Mouse (Mus musculus): ENCODE data around the gene Tex52. TPM values are rescaled to one million over a fixed set of nuclear protein-coding genes. Genes with fewer than 3 reads are reported as not detected.
A peak's percentile ranks its signal among the peaks of the same experiment; 100 is the strongest.

Tex52 gene
- polyA plus RNA-seq, 1 experiment from 2014 or later = 0.58 TPM

GRCm38 (mm10) chr6:128355201-128355681 lies 20.0 kb upstream of the Tex52 start:
- no peaks in the 10 kb centered on the region for H3K27me3 ChIP-seq (ENCODE audit: control insufficient read depth, insufficient read depth, low read length)
- peak; percentile 77 for ATAC-seq (ENCODE audit: low FRiP score)
- no peaks in the 10 kb centered on the region for H3K9me3 ChIP-seq (ENCODE audit: control insufficient read depth, low read length)
- peaks cover 26% of the 10 kb centered on the region for H3K36me3 ChIP-seq (replicated peaks; ENCODE audit: control insufficient read depth, insufficient read depth)
- H3K4me3 ChIP-seq (replicated peaks; ENCODE audit: low read length) = peak overlapping the region; percentile 67
- H3K9ac ChIP-seq = peak overlapping the region; percentile 74
- under 1% methylated on average over 28 of the region's 28 CpGs for WGBS
- peak; percentile 42 for DNase-seq (ENCODE audit: low spot score)
- H3K4me2 ChIP-seq (replicated peaks) = peak overlapping the region; percentile 58
- H3K27ac ChIP-seq = peak overlapping the region; percentile 85
- peaks cover 13% of the 10 kb centered on the region for H3K4me1 ChIP-seq (replicated peaks; ENCODE audit: control insufficient read depth, insufficient read depth, low read length)

GRCm38 (mm10) chr6:128355726-128356416 lies 19.4 kb upstream of the Tex52 start, which contains the start of gene Tulp3:
Gene Tulp3, minus strand, starts transcription at chr6:128355851.
- Histone ChIP-seq H3K4me1 (replicated peaks; ENCODE audit: control insufficient read depth, insufficient read depth, low read length) (peaks cover 13% of the 10 kb centered on the region), H3K9ac (peak within 1 kb of the TSS; percentile 74), H3K27ac (peak within 1 kb of the TSS; percentile 85), H3K27me3 (ENCODE audit: control insufficient read depth, insufficient read depth, low read length) (no peaks in the 10 kb centered on the region), H3K4me3 (replicated peaks; ENCODE audit: low read length) (peak within 1 kb of the TSS; percentile 67), H3K4me2 (replicated peaks) (peak within 1 kb of the TSS; percentile 58), H3K36me3 (replicated peaks; ENCODE audit: control insufficient read depth, insufficient read depth) (peaks cover 22% of the 10 kb centered on the region), H3K9me3 (ENCODE audit: control insufficient read depth, low read length) (no peaks in the 10 kb centered on the region)
- DNase-seq (ENCODE audit: low spot score) (peak; percentile 94), ATAC-seq (ENCODE audit: low FRiP score) (peak; percentile 98)
- WGBS = under 1% methylated on average over 37 of the region's 42 CpGs

- no peak overlapping the region for H3K4me3 ChIP-seq (replicated peaks; ENCODE audit: low read length)
- H3K4me1 ChIP-seq (replicated peaks; ENCODE audit: control insufficient read depth, insufficient read depth, low read length) = peaks cover 26% of the 10 kb centered on the region
- H3K27me3 ChIP-seq (ENCODE audit: control insufficient read depth, insufficient read depth, low read length) = no peaks in the 10 kb centered on the region
- DNase-seq (ENCODE audit: low spot score) (peak; percentile 76), ATAC-seq (ENCODE audit: low FRiP score) (no peak)
- H3K9ac ChIP-seq = no peak overlapping the region
- H3K27ac ChIP-seq = no peak overlapping the region
- H3K36me3 ChIP-seq (replicated peaks; ENCODE audit: control insufficient read depth, insufficient read depth) = peaks cover 22% of the 10 kb centered on the region
- no peak overlapping the region for H3K4me2 ChIP-seq (replicated peaks)
- no peaks in the 10 kb centered on the region for H3K9me3 ChIP-seq (ENCODE audit: control insufficient read depth, low read length)
- WGBS = 8% methylated on average over 2 of the region's 2 CpGs
Observed at GRCm38 (mm10) chr6:128358999-128359398, 16.3 kb upstream of the Tex52 start.

- ATAC-seq (ENCODE audit: low FRiP score) (no peak), DNase-seq (ENCODE audit: low spot score) (no peak)
- 19% methylated on average over 9 of the region's 9 CpGs for WGBS
- Histone ChIP-seq H3K27ac (peak overlapping the region; percentile 90), H3K4me3 (replicated peaks; ENCODE audit: low read length) (peak overlapping the region; percentile 91), H3K4me2 (replicated peaks) (peak overlapping the region; percentile 98), H3K9ac (peak overlapping the region; percentile 91), H3K27me3 (ENCODE audit: control insufficient read depth, insufficient read depth, low read length) (no peaks in the 10 kb centered on the region), H3K36me3 (replicated peaks; ENCODE audit: control insufficient read depth, insufficient read depth) (peaks cover 19% of the 10 kb centered on the region), H3K9me3 (ENCODE audit: control insufficient read depth, low read length) (no peaks in the 10 kb centered on the region), H3K4me1 (replicated peaks; ENCODE audit: control insufficient read depth, insufficient read depth, low read length) (peaks cover 13% of the 10 kb centered on the region)
Observed at GRCm38 (mm10) chr6:128361901-128362300, 13.4 kb upstream of the Tex52 start.

DNA sequence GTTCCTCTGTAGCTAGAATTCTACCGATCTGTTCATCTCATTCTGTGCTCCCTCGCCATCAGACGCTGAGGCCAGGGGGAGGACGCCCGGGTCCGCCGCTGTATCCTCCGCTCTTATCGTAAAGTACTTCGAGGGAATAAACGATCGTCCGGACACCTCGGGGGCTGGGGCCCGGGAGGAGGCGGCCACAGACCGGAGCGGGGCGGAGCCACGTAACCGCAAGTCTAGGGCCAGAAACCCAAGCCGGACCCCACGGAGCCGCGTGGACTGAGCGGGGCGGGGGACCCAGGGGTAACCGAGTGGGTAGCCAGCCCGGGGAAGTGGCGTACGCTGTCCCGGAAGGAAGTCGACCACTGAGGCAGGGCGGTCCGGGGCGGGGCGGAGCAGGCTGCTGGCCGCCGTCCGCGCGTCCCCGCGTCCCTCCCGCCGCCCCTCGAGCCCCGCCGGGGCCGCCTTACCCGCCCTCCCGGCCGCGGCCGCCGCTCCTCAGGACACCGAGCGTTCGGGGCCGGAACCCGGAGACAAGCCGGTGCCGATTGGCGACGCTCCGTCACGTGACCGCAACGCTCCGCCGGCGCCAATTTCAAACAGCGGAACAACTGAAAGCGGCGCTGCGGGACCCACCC lies 12.8 kb upstream of the Tex52 start, which contains the start of the genes Rhno1 and Foxm1:
Gene Rhno1, minus strand, starts transcription at position 531 of the 626 bp plus-strand sequence.
Gene Foxm1, plus strand, starts transcription at position 587 of the 626 bp plus-strand sequence.
- H3K9ac ChIP-seq = peak within 1 kb of the TSS; percentile 91
- under 1% methylated on average over 48 of the region's 76 CpGs for WGBS
- H3K4me2 ChIP-seq (replicated peaks) = peak within 1 kb of the TSS; percentile 98

GRCm38 (mm10) chr6:128363007-128363825 lies 12.0 kb upstream of the Tex52 start:
- 3% methylated on average over 43 of the region's 46 CpGs for WGBS
- no peaks in the 10 kb centered on the region for H3K27me3 ChIP-seq (ENCODE audit: control insufficient read depth, insufficient read depth, low read length)
- H3K4me3 ChIP-seq (replicated peaks; ENCODE audit: low read length) = peak overlapping the region; percentile 91
- ATAC-seq (ENCODE audit: low FRiP score) (peak; percentile 35; the same call in 1 of the 2 replicates), DNase-seq (ENCODE audit: low spot score) (no peak)
- peak overlapping the region; percentile 90; the same call in 1 of the 2 replicates for H3K27ac ChIP-seq
- peak overlapping the region; percentile 98 for H3K4me2 ChIP-seq (replicated peaks)
- H3K4me1 ChIP-seq (replicated peaks; ENCODE audit: control insufficient read depth, insufficient read depth, low read length) = peaks cover 13% of the 10 kb centered on the region
- peaks cover 6% of the 10 kb centered on the region for H3K36me3 ChIP-seq (replicated peaks; ENCODE audit: control insufficient read depth, insufficient read depth)
- H3K9me3 ChIP-seq (ENCODE audit: control insufficient read depth, low read length) = no peaks in the 10 kb centered on the region
- peak overlapping the region; percentile 91 for H3K9ac ChIP-seq

More for the DNA sequence above, 12.8 kb upstream of the Tex52 start, which contains the start of the genes Rhno1 and Foxm1:
- Histone ChIP-seq H3K27me3 (ENCODE audit: control insufficient read depth, insufficient read depth, low read length) (no peaks in the 10 kb centered on the region), H3K4me1 (replicated peaks; ENCODE audit: control insufficient read depth, insufficient read depth, low read length) (peaks cover 13% of the 10 kb centered on the region), H3K27ac (peak within 1 kb of the TSS; percentile 90), H3K9me3 (ENCODE audit: control insufficient read depth, low read length) (no peaks in the 10 kb centered on the region), H3K4me3 (replicated peaks; ENCODE audit: low read length) (peak within 1 kb of the TSS; percentile 91), H3K36me3 (replicated peaks; ENCODE audit: control insufficient read depth, insufficient read depth) (peaks cover 13% of the 10 kb centered on the region)
- peak; percentile 84 for DNase-seq (ENCODE audit: low spot score)
- ATAC-seq (ENCODE audit: low FRiP score) = peak; percentile 87

DNA sequence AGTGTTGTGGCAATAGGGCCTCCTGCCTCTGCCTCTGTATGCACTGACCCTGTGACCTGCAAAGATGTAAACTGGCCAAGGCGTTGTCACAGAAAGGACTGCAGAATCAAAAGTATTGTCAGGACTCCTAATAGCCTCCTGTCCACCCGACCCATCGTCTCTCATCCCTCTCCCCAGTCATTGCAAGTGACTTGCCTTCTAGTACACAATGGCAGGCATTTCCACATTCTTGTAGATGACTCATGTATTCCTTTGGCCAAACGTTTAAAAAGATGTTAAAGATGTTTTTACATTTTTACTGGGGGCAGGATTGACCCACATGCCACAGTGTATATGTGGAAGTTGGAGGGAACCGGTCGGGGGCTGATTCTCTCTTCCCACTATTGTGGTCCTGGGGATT lies 10.5 kb upstream of the Tex52 start:
- Histone ChIP-seq H3K9ac (no peak overlapping the region), H3K4me1 (replicated peaks; ENCODE audit: control insufficient read depth, insufficient read depth, low read length) (peaks cover 13% of the 10 kb centered on the region), H3K27ac (no peak overlapping the region), H3K4me2 (replicated peaks) (no peak overlapping the region), H3K36me3 (replicated peaks; ENCODE audit: control insufficient read depth, insufficient read depth) (peaks cover 11% of the 10 kb centered on the region; the same call in 1 of the 2 replicates), H3K4me3 (replicated peaks; ENCODE audit: low read length) (no peak overlapping the region), H3K27me3 (ENCODE audit: control insufficient read depth, insufficient read depth, low read length) (no peaks in the 10 kb centered on the region), H3K9me3 (ENCODE audit: control insufficient read depth, low read length) (no peaks in the 10 kb centered on the region)
- ATAC-seq (ENCODE audit: low FRiP score) (no peak), DNase-seq (ENCODE audit: low spot score) (no peak)
- WGBS = 72% methylated on average over 6 of the region's 6 CpGs

- 93% methylated on average over 5 of the region's 5 CpGs for WGBS
- peaks cover 11% of the 10 kb centered on the region; the same call in 1 of the 2 replicates for H3K36me3 ChIP-seq (replicated peaks; ENCODE audit: control insufficient read depth, insufficient read depth)
Observed at GRCm38 (mm10) chr6:128366466-128366865, 8.8 kb upstream of the Tex52 start.

More at GRCm38 (mm10) chr6:128366466-128366865, 8.8 kb upstream of the Tex52 start:
- H3K9ac ChIP-seq = no peak overlapping the region
- peaks cover 7% of the 10 kb centered on the region for H3K4me1 ChIP-seq (replicated peaks; ENCODE audit: control insufficient read depth, insufficient read depth, low read length)
- DNase-seq (ENCODE audit: low spot score) = no peak
- ATAC-seq (ENCODE audit: low FRiP score) = no peak
- no peak overlapping the region for H3K4me3 ChIP-seq (replicated peaks; ENCODE audit: low read length)
- no peaks in the 10 kb centered on the region for H3K27me3 ChIP-seq (ENCODE audit: control insufficient read depth, insufficient read depth, low read length)
- H3K27ac ChIP-seq = no peak overlapping the region
- no peak overlapping the region for H3K4me2 ChIP-seq (replicated peaks)
- no peaks in the 10 kb centered on the region for H3K9me3 ChIP-seq (ENCODE audit: control insufficient read depth, low read length)

Data from hindbrain, embryonic 14.5 days (tissue).